Mouse (Mus musculus) G1E (cell line): ENCODE data around the gene Dnm2.

ENCODE experiments used
- CTCF ChIP-seq: IDR thresholded peaks from 2 replicates; pipeline ENCODE4 v1.5.1; 2012; ENCODE audit warnings: low read depth, low read length, inconsistent platforms, mixed read lengths
- GATA2 ChIP-seq: IDR thresholded peaks from 2 replicates; pipeline ENCODE4 v1.6.1; 2012; ENCODE audit warnings: low read depth, low read length, inconsistent platforms, borderline replicate concordance
- TAL1 ChIP-seq: conservative IDR thresholded peaks from 2 replicates; pipeline ENCODE4 v1.6.1; 2012; ENCODE audit warnings: low read depth, low read length, inconsistent platforms, mixed read lengths

GRCm38 (mm10) chr9:21451870-21452269 lies 27.2 kb downstream of the Dnm2 start:
- TF ChIP-seq TAL1 (no peak), CTCF (no peak), GATA2 (no peak)
